Mouse (Mus musculus): ENCODE data around the gene Igfn1. TPM values are rescaled to one million over a fixed set of nuclear protein-coding genes. Genes with fewer than 3 reads are reported as not detected.

Gene Igfn1
- total RNA-seq, 2 experiments from 2014 or later: 18.5 to 20.2 TPM

GRCm38 (mm10) chr1:136007211-136008158 lies 1.3 kb upstream of the Igfn1 start, which contains the start of gene Tmem9:
Gene Tmem9, plus strand, starts transcription at chr1:136008150.
- no peak for TF ChIP-seq CTCF (IDR thresholded peaks at IDR 0.05)
- intact Hi-C loops (cut with DNase I): no loop called here
- DNase-seq (ENCODE audit: extremely low spot score in 1 of 2, low spot score in 2 of 2): peak; percentile 38 to 41
- Histone ChIP-seq H3K4me3 (peak within 1 kb of the TSS; percentile 42), H3K27ac (no peak within 1 kb of the TSS)

- TF ChIP-seq CTCF (IDR thresholded peaks at IDR 0.05): no peak
- intact Hi-C loops (cut with DNase I): no loop called here
- H3K27ac ChIP-seq: no peak overlapping the region
- H3K4me3 ChIP-seq: no peak overlapping the region
- no peak for DNase-seq (ENCODE audit: extremely low spot score in 1 of 2, low spot score in 2 of 2)
Observed at GRCm38 (mm10) chr1:136001438-136001837, 4.7 kb downstream of the Igfn1 start.

DNA sequence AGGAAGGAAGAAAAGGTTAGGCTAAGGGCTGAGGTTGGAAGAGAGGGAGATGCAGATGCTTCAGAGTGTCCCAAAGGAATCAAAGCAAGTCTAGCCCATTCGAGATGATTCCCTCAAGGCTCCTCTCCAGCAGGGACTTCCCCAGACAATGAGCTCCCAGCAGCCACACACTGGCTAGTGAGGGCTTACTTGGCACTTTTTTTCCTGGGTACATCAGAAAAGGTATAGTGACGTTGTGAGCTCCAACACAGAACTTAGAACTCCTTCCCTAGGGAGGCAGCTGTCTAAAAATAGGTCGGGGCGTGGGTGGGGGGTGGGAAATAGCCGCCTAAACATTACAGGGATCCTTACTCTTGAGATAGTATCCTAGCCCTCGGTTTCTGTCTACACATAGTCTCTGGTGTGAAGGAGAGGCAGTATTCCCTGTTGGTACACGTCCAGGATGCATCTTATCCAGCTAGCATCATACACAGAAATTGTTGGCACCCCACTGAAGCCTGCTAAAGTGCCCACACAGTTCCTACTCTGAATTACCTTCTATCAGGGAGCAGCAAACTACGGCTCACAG lies 6.3 kb downstream of the Igfn1 start:
- TF ChIP-seq CTCF (IDR thresholded peaks at IDR 0.05): no peak
- intact Hi-C loops (cut with DNase I): no loop called here
- DNase-seq (ENCODE audit: extremely low spot score in 1 of 2, low spot score in 2 of 2): no peak
- Histone ChIP-seq H3K4me3 (no peak overlapping the region), H3K27ac (no peak overlapping the region)

- DNase-seq (ENCODE audit: extremely low spot score in 1 of 2, low spot score in 2 of 2): no peak
- intact Hi-C loops (cut with DNase I): no loop called here
- Histone ChIP-seq H3K4me3 (no peak overlapping the region), H3K27ac (no peak overlapping the region)
- no peak for TF ChIP-seq CTCF (IDR thresholded peaks at IDR 0.05)
Observed at GRCm38 (mm10) chr1:135997537-135997936, 8.6 kb downstream of the Igfn1 start.

- Histone ChIP-seq H3K27ac (no peak overlapping the region), H3K4me3 (no peak overlapping the region)
- intact Hi-C loops (cut with DNase I): no loop called here
- no peak for DNase-seq (ENCODE audit: extremely low spot score in 1 of 2, low spot score in 2 of 2)
- no peak for TF ChIP-seq CTCF (IDR thresholded peaks at IDR 0.05)
Observed at GRCm38 (mm10) chr1:135993470-135993869, 12.7 kb downstream of the Igfn1 start.

DNA sequence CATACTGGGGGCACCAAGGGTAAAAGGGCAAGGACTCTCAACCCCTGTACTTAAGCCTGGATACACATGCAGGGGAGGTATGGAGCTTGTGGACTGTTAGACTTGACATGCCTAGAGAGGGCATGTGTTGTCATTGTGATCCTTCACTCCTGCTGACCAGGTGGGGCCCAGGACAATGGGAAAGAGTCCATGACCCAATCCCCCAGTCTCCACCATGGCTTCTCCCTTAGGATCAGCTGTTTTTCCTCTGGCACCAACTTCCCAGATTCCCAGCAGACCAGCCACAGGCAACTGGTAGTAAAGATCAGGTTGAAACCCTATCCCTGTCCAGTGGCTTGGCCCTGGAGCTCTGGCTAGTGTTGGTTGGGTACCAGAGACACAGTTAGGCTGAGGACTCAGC lies 16.3 kb downstream of the Igfn1 start:
- TF ChIP-seq CTCF (IDR thresholded peaks at IDR 0.05): no peak
- no peak overlapping the region for H3K4me3 ChIP-seq
- no peak overlapping the region for H3K27ac ChIP-seq
- intact Hi-C loops (cut with DNase I): no loop called here
- no peak for DNase-seq (ENCODE audit: extremely low spot score in 1 of 2, low spot score in 2 of 2)

- H3K27ac ChIP-seq: no peak overlapping the region
- intact Hi-C loops (cut with DNase I): no loop called here
- no peak for TF ChIP-seq CTCF (IDR thresholded peaks at IDR 0.05)
Observed at GRCm38 (mm10) chr1:135984105-135984504, 22.0 kb downstream of the Igfn1 start.

GRCm38 (mm10) chr1:135972576-135972975 lies 33.6 kb downstream of the Igfn1 start:
- intact Hi-C loops (cut with DNase I): no loop called here
- Histone ChIP-seq H3K4me3 (no peak overlapping the region), H3K27ac (no peak overlapping the region)
- DNase-seq (ENCODE audit: extremely low spot score in 1 of 2, low spot score in 2 of 2): no peak
- TF ChIP-seq CTCF (IDR thresholded peaks at IDR 0.05): no peak

More at GRCm38 (mm10) chr1:135984105-135984504, 22.0 kb downstream of the Igfn1 start:
- DNase-seq (ENCODE audit: extremely low spot score in 1 of 2, low spot score in 2 of 2): no peak
- H3K4me3 ChIP-seq: no peak overlapping the region

GRCm38 (mm10) chr1:135970486-135970885 lies 35.7 kb downstream of the Igfn1 start:
- DNase-seq (ENCODE audit: extremely low spot score in 1 of 2, low spot score in 2 of 2): no peak
- H3K27ac ChIP-seq: no peak overlapping the region
- H3K4me3 ChIP-seq: no peak overlapping the region
- intact Hi-C loops (cut with DNase I): no loop called here
- no peak for TF ChIP-seq CTCF (IDR thresholded peaks at IDR 0.05)

- intact Hi-C loops (cut with DNase I): loop anchor here (10.0 kb wide), 1 partner anchor 247 kb away; the partner anchor contains the start of gene Mroh3
- Histone ChIP-seq H3K4me3 (no peak overlapping the region), H3K27ac (no peak overlapping the region)
- DNase-seq (ENCODE audit: extremely low spot score in 1 of 2, low spot score in 2 of 2): no peak
- TF ChIP-seq CTCF (IDR thresholded peaks at IDR 0.05): no peak
Observed at GRCm38 (mm10) chr1:135967739-135968138, 38.4 kb downstream of the Igfn1 start.

DNA sequence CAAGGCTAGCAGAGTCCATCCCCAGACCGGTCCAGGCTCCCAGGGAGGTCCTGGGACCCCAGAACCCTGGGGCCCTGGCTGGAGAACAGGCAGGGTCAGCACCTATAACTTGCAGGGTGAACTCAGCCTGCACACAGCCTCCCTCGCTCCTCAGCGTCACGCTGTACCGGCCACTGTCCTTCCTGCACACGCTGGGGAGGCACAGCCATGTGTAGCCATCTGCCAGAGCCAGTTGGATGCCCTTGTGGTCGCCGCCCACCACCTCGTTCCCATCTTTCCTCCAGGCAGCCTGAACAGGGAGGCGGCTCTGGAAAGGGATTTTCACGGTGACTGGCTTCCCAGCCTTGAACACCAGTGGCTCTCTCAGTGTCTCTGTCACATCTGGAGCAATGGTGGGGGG lies 41.6 kb downstream of the Igfn1 start:
- intact Hi-C loops (cut with DNase I): loop anchor here (10.0 kb wide), 1 partner anchor 250 kb away; the partner anchor contains the start of gene Mroh3
- no peak for TF ChIP-seq CTCF (IDR thresholded peaks at IDR 0.05)
- no peak overlapping the region for H3K27ac ChIP-seq
- H3K4me3 ChIP-seq: no peak overlapping the region
- DNase-seq (ENCODE audit: extremely low spot score in 1 of 2, low spot score in 2 of 2): peak in 1 of 2 experiments; percentile 40

DNA sequence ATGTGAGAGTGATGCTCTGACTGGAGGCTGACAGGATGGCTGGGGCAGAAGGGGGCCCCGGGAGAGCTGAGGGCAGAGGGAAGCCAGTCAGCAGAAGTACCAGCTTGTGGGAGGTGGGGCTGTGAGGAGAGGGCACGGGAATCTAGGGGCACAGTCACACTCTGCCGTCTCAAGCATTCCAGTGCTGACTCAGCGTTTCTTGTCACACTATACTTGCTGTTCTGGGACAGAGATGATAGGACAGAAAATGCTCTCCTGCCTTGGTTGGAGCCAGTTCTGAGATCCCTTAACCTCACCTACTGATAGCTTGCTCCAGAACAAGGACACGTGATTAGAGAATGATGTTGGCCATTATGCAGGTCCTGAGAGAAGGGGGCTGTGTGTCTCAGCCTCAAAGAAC lies 43.0 kb downstream of the Igfn1 start:
- intact Hi-C loops (cut with DNase I): loop anchor here (10.0 kb wide), 1 partner anchor 252 kb away; the partner anchor contains the start of gene Mroh3
- DNase-seq (ENCODE audit: extremely low spot score in 1 of 2, low spot score in 2 of 2): no peak
- TF ChIP-seq CTCF (IDR thresholded peaks at IDR 0.05): no peak

More for the DNA sequence above, 43.0 kb downstream of the Igfn1 start:
- Histone ChIP-seq H3K4me3 (no peak overlapping the region), H3K27ac (no peak overlapping the region)

All from left cerebral cortex, adult 2 months (tissue).